Mouse (Mus musculus): ENCODE data around the gene Spock1. TPM values are rescaled to one million over a fixed set of nuclear protein-coding genes. Genes with fewer than 3 reads are reported as not detected.

The Spock1 gene
- polyA plus RNA-seq, 1 experiment from 2014 or later, result 10.6 TPM

- no peak for ATAC-seq (ENCODE audit: insufficient number of reproducible peaks, insufficient read depth, low FRiP score, low read depth)
- Histone ChIP-seq H3K4me2 (replicated peaks; ENCODE audit: low read depth, low read length) (no peak overlapping the region), H3K4me1 (ENCODE audit: control insufficient read depth, insufficient read depth, low read length) (0 out of 2 replicates have a peak, but pooled peaks cover 2% of the 10 kb centered on the region), H3K4me3 (ENCODE audit: low read depth, low read length) (no peak overlapping the region), H3K9me3 (ENCODE audit: control insufficient read depth, low read depth, low read length) (no peaks in the 10 kb centered on the region), H3K9ac (replicated peaks; ENCODE audit: low read depth, low read length) (no peak overlapping the region), H3K36me3 (ENCODE audit: control insufficient read depth, insufficient read depth, low read length) (no peaks in the 10 kb centered on the region), H3K27me3 (ENCODE audit: control insufficient read depth, insufficient read depth, low read length) (no peaks in the 10 kb centered on the region), H3K27ac (ENCODE audit: low read length) (no peak overlapping the region)
- WGBS, result 56% methylated on average over 4 of the region's 4 CpGs
Observed at GRCm38 (mm10) chr13:57879817-57880216, 28.3 kb downstream of the Spock1 start.

GRCm38 (mm10) chr13:57878797-57879196 lies 29.3 kb downstream of the Spock1 start:
- no peak overlapping the region for H3K4me2 ChIP-seq (replicated peaks; ENCODE audit: low read depth, low read length)
- WGBS, result 88% methylated on average over 11 of the region's 11 CpGs

GRCm38 (mm10) chr13:57877782-57878181 lies 30.4 kb downstream of the Spock1 start:
- H3K36me3 ChIP-seq (ENCODE audit: control insufficient read depth, insufficient read depth, low read length), result no peaks in the 10 kb centered on the region
- no peak overlapping the region for H3K27ac ChIP-seq (ENCODE audit: low read length)
- no peaks in the 10 kb centered on the region for H3K27me3 ChIP-seq (ENCODE audit: control insufficient read depth, insufficient read depth, low read length)
- 0 out of 2 replicates have a peak, but pooled peaks cover 2% of the 10 kb centered on the region for H3K4me1 ChIP-seq (ENCODE audit: control insufficient read depth, insufficient read depth, low read length)
- H3K4me2 ChIP-seq (replicated peaks; ENCODE audit: low read depth, low read length), result no peak overlapping the region
- no peak overlapping the region for H3K9ac ChIP-seq (replicated peaks; ENCODE audit: low read depth, low read length)
- no peaks in the 10 kb centered on the region for H3K9me3 ChIP-seq (ENCODE audit: control insufficient read depth, low read depth, low read length)
- ATAC-seq (ENCODE audit: insufficient number of reproducible peaks, insufficient read depth, low FRiP score, low read depth), result peak; percentile 53; the same call in 1 of the 2 replicates
- WGBS, result 26% methylated on average over 10 of the region's 10 CpGs
- H3K4me3 ChIP-seq (ENCODE audit: low read depth, low read length), result no peak overlapping the region

More at GRCm38 (mm10) chr13:57878797-57879196, 29.3 kb downstream of the Spock1 start:
- no peak overlapping the region for H3K9ac ChIP-seq (replicated peaks; ENCODE audit: low read depth, low read length)
- ATAC-seq (ENCODE audit: insufficient number of reproducible peaks, insufficient read depth, low FRiP score, low read depth), result no peak
- H3K27ac ChIP-seq (ENCODE audit: low read length), result no peak overlapping the region
- no peaks in the 10 kb centered on the region for H3K9me3 ChIP-seq (ENCODE audit: control insufficient read depth, low read depth, low read length)
- H3K4me1 ChIP-seq (ENCODE audit: control insufficient read depth, insufficient read depth, low read length), result 0 out of 2 replicates have a peak, but pooled peaks cover 2% of the 10 kb centered on the region
- H3K27me3 ChIP-seq (ENCODE audit: control insufficient read depth, insufficient read depth, low read length), result no peaks in the 10 kb centered on the region
- H3K4me3 ChIP-seq (ENCODE audit: low read depth, low read length), result no peak overlapping the region
- no peaks in the 10 kb centered on the region for H3K36me3 ChIP-seq (ENCODE audit: control insufficient read depth, insufficient read depth, low read length)

GRCm38 (mm10) chr13:57876966-57877365 lies 31.2 kb downstream of the Spock1 start:
- no peaks in the 10 kb centered on the region for H3K27me3 ChIP-seq (ENCODE audit: control insufficient read depth, insufficient read depth, low read length)
- no peak overlapping the region for H3K27ac ChIP-seq (ENCODE audit: low read length)
- no peaks in the 10 kb centered on the region for H3K9me3 ChIP-seq (ENCODE audit: control insufficient read depth, low read depth, low read length)
- no peak overlapping the region for H3K4me2 ChIP-seq (replicated peaks; ENCODE audit: low read depth, low read length)
- no peak overlapping the region for H3K9ac ChIP-seq (replicated peaks; ENCODE audit: low read depth, low read length)
- 0 out of 2 replicates have a peak, but pooled peaks cover 2% of the 10 kb centered on the region for H3K4me1 ChIP-seq (ENCODE audit: control insufficient read depth, insufficient read depth, low read length)
- 82% methylated on average over 5 of the region's 5 CpGs for WGBS
- no peaks in the 10 kb centered on the region for H3K36me3 ChIP-seq (ENCODE audit: control insufficient read depth, insufficient read depth, low read length)
- H3K4me3 ChIP-seq (ENCODE audit: low read depth, low read length), result no peak overlapping the region
- ATAC-seq (ENCODE audit: insufficient number of reproducible peaks, insufficient read depth, low FRiP score, low read depth), result no peak

GRCm38 (mm10) chr13:57870058-57870457 lies 38.1 kb downstream of the Spock1 start:
- H3K9me3 ChIP-seq (ENCODE audit: control insufficient read depth, low read depth, low read length), result no peaks in the 10 kb centered on the region
- H3K4me1 ChIP-seq (ENCODE audit: control insufficient read depth, insufficient read depth, low read length), result no peaks in the 10 kb centered on the region
- no peaks in the 10 kb centered on the region for H3K36me3 ChIP-seq (ENCODE audit: control insufficient read depth, insufficient read depth, low read length)
- no peak overlapping the region for H3K4me2 ChIP-seq (replicated peaks; ENCODE audit: low read depth, low read length)
- H3K27ac ChIP-seq (ENCODE audit: low read length), result no peak overlapping the region
- no peak for ATAC-seq (ENCODE audit: insufficient number of reproducible peaks, insufficient read depth, low FRiP score, low read depth)
- H3K4me3 ChIP-seq (ENCODE audit: low read depth, low read length), result no peak overlapping the region
- 76% methylated on average over 4 of the region's 4 CpGs for WGBS
- H3K27me3 ChIP-seq (ENCODE audit: control insufficient read depth, insufficient read depth, low read length), result no peaks in the 10 kb centered on the region
- no peak overlapping the region for H3K9ac ChIP-seq (replicated peaks; ENCODE audit: low read depth, low read length)

GRCm38 (mm10) chr13:57867586-57867985 lies 40.5 kb downstream of the Spock1 start:
- Histone ChIP-seq H3K27me3 (ENCODE audit: control insufficient read depth, insufficient read depth, low read length) (no peaks in the 10 kb centered on the region), H3K36me3 (ENCODE audit: control insufficient read depth, insufficient read depth, low read length) (no peaks in the 10 kb centered on the region), H3K9me3 (ENCODE audit: control insufficient read depth, low read depth, low read length) (no peaks in the 10 kb centered on the region), H3K27ac (ENCODE audit: low read length) (no peak overlapping the region), H3K4me1 (ENCODE audit: control insufficient read depth, insufficient read depth, low read length) (no peaks in the 10 kb centered on the region), H3K4me3 (ENCODE audit: low read depth, low read length) (no peak overlapping the region), H3K9ac (replicated peaks; ENCODE audit: low read depth, low read length) (no peak overlapping the region), H3K4me2 (replicated peaks; ENCODE audit: low read depth, low read length) (no peak overlapping the region)
- WGBS, result 50% methylated on average over 7 of the region's 7 CpGs
- no peak for ATAC-seq (ENCODE audit: insufficient number of reproducible peaks, insufficient read depth, low FRiP score, low read depth)

GRCm38 (mm10) chr13:57865029-57865428 lies 43.1 kb downstream of the Spock1 start:
- H3K9me3 ChIP-seq (ENCODE audit: control insufficient read depth, low read depth, low read length), result no peaks in the 10 kb centered on the region
- H3K9ac ChIP-seq (replicated peaks; ENCODE audit: low read depth, low read length), result no peak overlapping the region
- H3K27me3 ChIP-seq (ENCODE audit: control insufficient read depth, insufficient read depth, low read length), result no peaks in the 10 kb centered on the region
- no peak overlapping the region for H3K4me2 ChIP-seq (replicated peaks; ENCODE audit: low read depth, low read length)
- no peak for ATAC-seq (ENCODE audit: insufficient number of reproducible peaks, insufficient read depth, low FRiP score, low read depth)
- H3K27ac ChIP-seq (ENCODE audit: low read length), result no peak overlapping the region
- 71% methylated on average over 4 of the region's 4 CpGs for WGBS
- H3K4me3 ChIP-seq (ENCODE audit: low read depth, low read length), result no peak overlapping the region
- no peaks in the 10 kb centered on the region for H3K36me3 ChIP-seq (ENCODE audit: control insufficient read depth, insufficient read depth, low read length)
- H3K4me1 ChIP-seq (ENCODE audit: control insufficient read depth, insufficient read depth, low read length), result no peaks in the 10 kb centered on the region

GRCm38 (mm10) chr13:57858491-57858890 lies 49.6 kb downstream of the Spock1 start:
- Histone ChIP-seq H3K9ac (replicated peaks; ENCODE audit: low read depth, low read length) (no peak overlapping the region), H3K4me2 (replicated peaks; ENCODE audit: low read depth, low read length) (no peak overlapping the region), H3K4me3 (ENCODE audit: low read depth, low read length) (no peak overlapping the region), H3K27ac (ENCODE audit: low read length) (no peak overlapping the region), H3K36me3 (ENCODE audit: control insufficient read depth, insufficient read depth, low read length) (no peaks in the 10 kb centered on the region), H3K9me3 (ENCODE audit: control insufficient read depth, low read depth, low read length) (no peaks in the 10 kb centered on the region), H3K27me3 (ENCODE audit: control insufficient read depth, insufficient read depth, low read length) (no peaks in the 10 kb centered on the region), H3K4me1 (ENCODE audit: control insufficient read depth, insufficient read depth, low read length) (no peaks in the 10 kb centered on the region)
- 62% methylated on average over 9 of the region's 9 CpGs for WGBS
- ATAC-seq (ENCODE audit: insufficient number of reproducible peaks, insufficient read depth, low FRiP score, low read depth), result no peak

GRCm38 (mm10) chr13:57857016-57857415 lies 51.1 kb downstream of the Spock1 start:
- Histone ChIP-seq H3K4me3 (ENCODE audit: low read depth, low read length) (no peak overlapping the region), H3K9me3 (ENCODE audit: control insufficient read depth, low read depth, low read length) (no peaks in the 10 kb centered on the region), H3K36me3 (ENCODE audit: control insufficient read depth, insufficient read depth, low read length) (no peaks in the 10 kb centered on the region), H3K27me3 (ENCODE audit: control insufficient read depth, insufficient read depth, low read length) (no peaks in the 10 kb centered on the region), H3K4me1 (ENCODE audit: control insufficient read depth, insufficient read depth, low read length) (no peaks in the 10 kb centered on the region), H3K9ac (replicated peaks; ENCODE audit: low read depth, low read length) (no peak overlapping the region), H3K4me2 (replicated peaks; ENCODE audit: low read depth, low read length) (no peak overlapping the region), H3K27ac (ENCODE audit: low read length) (no peak overlapping the region)
- 98% methylated on average over 3 of the region's 3 CpGs for WGBS
- ATAC-seq (ENCODE audit: insufficient number of reproducible peaks, insufficient read depth, low FRiP score, low read depth), result no peak

Data from stomach, embryonic 14.5 days (tissue).